Mouse (Mus musculus): Measurements from ENCODE around the gene Lrmda. TPM values are rescaled to one million over a fixed set of nuclear protein-coding genes. Genes with fewer than 3 reads are reported as not detected.

Lrmda gene
- total and polyA plus RNA-seq, 2 experiments from 2014 or later, result 0.18 TPM; not detected in 1

- no peak for TF ChIP-seq CTCF (IDR thresholded peaks at IDR 0.05; ENCODE audit: low read depth)
- H3K9ac ChIP-seq, result no peak overlapping the region
- ATAC-seq (no peak), DNase-seq (peak; percentile 18)
- 15% methylated on average over 16 of the region's 16 CpGs for WGBS
- H3K4me1 ChIP-seq (ENCODE audit: insufficient read depth), result 0 out of 2 replicates have a peak, but pooled peaks cover 3% of the 10 kb centered on the region
- no peak overlapping the region for H3K27ac ChIP-seq (ENCODE audit: low read depth, low read length)
- H3K27me3 ChIP-seq (ENCODE audit: insufficient read depth, low read length), result no peaks in the 10 kb centered on the region; the same call in none of the 2 replicates
- no peaks in the 10 kb centered on the region for H3K9me3 ChIP-seq (ENCODE audit: low read length)
- H3K36me3 ChIP-seq (ENCODE audit: insufficient read depth), result no peaks in the 10 kb centered on the region
- peak overlapping the region; percentile 30; the same call in 1 of the 2 replicates for H3K4me2 ChIP-seq (ENCODE audit: low read depth)
- no peak overlapping the region for H3K4me3 ChIP-seq (ENCODE audit: low read depth, low read length)
These were observed 54.7 kb downstream of the Lrmda start for GRCm38 (mm10) chr14:22074229-22074628.

- Histone ChIP-seq H3K4me2 (ENCODE audit: low read depth) (no peak overlapping the region), H3K36me3 (ENCODE audit: insufficient read depth) (no peaks in the 10 kb centered on the region), H3K27ac (ENCODE audit: low read depth, low read length) (no peak overlapping the region), H3K9me3 (ENCODE audit: low read length) (no peaks in the 10 kb centered on the region), H3K4me1 (ENCODE audit: insufficient read depth) (no peaks in the 10 kb centered on the region), H3K9ac (no peak overlapping the region), H3K27me3 (ENCODE audit: insufficient read depth, low read length) (no peaks in the 10 kb centered on the region; the same call in 1 of the 2 replicates), H3K4me3 (ENCODE audit: low read depth, low read length) (no peak overlapping the region)
- 0 out of 2 replicates have a peak, but pooled peaks have one; percentile 3 for TF ChIP-seq CTCF (IDR thresholded peaks at IDR 0.05; ENCODE audit: low read depth)
- DNase-seq (no peak), ATAC-seq (peak; percentile 12; the same call in 1 of the 2 replicates)
- WGBS, result 16% methylated on average over 3 of the region's 3 CpGs
These were observed 64.4 kb downstream of the Lrmda start for GRCm38 (mm10) chr14:22083931-22084330.

- no peak overlapping the region for H3K9ac ChIP-seq
- TF ChIP-seq CTCF (IDR thresholded peaks at IDR 0.05; ENCODE audit: low read depth), result no peak
- no peak for DNase-seq
- no peaks in the 10 kb centered on the region; the same call in 1 of the 2 replicates for H3K27me3 ChIP-seq (ENCODE audit: insufficient read depth, low read length)
- no peak overlapping the region for H3K27ac ChIP-seq (ENCODE audit: low read depth, low read length)
- H3K36me3 ChIP-seq (ENCODE audit: insufficient read depth), result no peaks in the 10 kb centered on the region
- no peaks in the 10 kb centered on the region for H3K4me1 ChIP-seq (ENCODE audit: insufficient read depth)
- no peak overlapping the region for H3K4me3 ChIP-seq (ENCODE audit: low read depth, low read length)
- H3K9me3 ChIP-seq (ENCODE audit: low read length), result no peaks in the 10 kb centered on the region
- no peak for ATAC-seq
- no peak overlapping the region for H3K4me2 ChIP-seq (ENCODE audit: low read depth)
- 89% methylated on average over 3 of the region's 3 CpGs for WGBS
These were observed 65.9 kb downstream of the Lrmda start for GRCm38 (mm10) chr14:22085411-22085810.

GRCm38 (mm10) chr14:22088604-22089003 is 69.1 kb downstream of the Lrmda start:
- no peaks in the 10 kb centered on the region for H3K36me3 ChIP-seq (ENCODE audit: insufficient read depth)
- no peaks in the 10 kb centered on the region for H3K4me1 ChIP-seq (ENCODE audit: insufficient read depth)
- WGBS, result 88% methylated on average over 2 of the region's 2 CpGs
- H3K9ac ChIP-seq, result no peak overlapping the region
- H3K4me3 ChIP-seq (ENCODE audit: low read depth, low read length), result no peak overlapping the region
- no peak for ATAC-seq
- no peak for TF ChIP-seq CTCF (IDR thresholded peaks at IDR 0.05; ENCODE audit: low read depth)
- H3K27me3 ChIP-seq (ENCODE audit: insufficient read depth, low read length), result no peaks in the 10 kb centered on the region
- no peak overlapping the region for H3K27ac ChIP-seq (ENCODE audit: low read depth, low read length)
- H3K4me2 ChIP-seq (ENCODE audit: low read depth), result no peak overlapping the region
- no peaks in the 10 kb centered on the region for H3K9me3 ChIP-seq (ENCODE audit: low read length)
- no peak for DNase-seq

- 83% methylated on average over 7 of the region's 7 CpGs for WGBS
- no peak for TF ChIP-seq CTCF (IDR thresholded peaks at IDR 0.05; ENCODE audit: low read depth)
- H3K36me3 ChIP-seq (ENCODE audit: insufficient read depth), result no peaks in the 10 kb centered on the region
- no peak overlapping the region for H3K27ac ChIP-seq (ENCODE audit: low read depth, low read length)
- no peak overlapping the region for H3K9ac ChIP-seq
- H3K4me3 ChIP-seq (ENCODE audit: low read depth, low read length), result no peak overlapping the region
- H3K27me3 ChIP-seq (ENCODE audit: insufficient read depth, low read length), result no peaks in the 10 kb centered on the region
- no peak for ATAC-seq
- no peaks in the 10 kb centered on the region for H3K9me3 ChIP-seq (ENCODE audit: low read length)
- no peak for DNase-seq
- no peak overlapping the region for H3K4me2 ChIP-seq (ENCODE audit: low read depth)
- H3K4me1 ChIP-seq (ENCODE audit: insufficient read depth), result no peaks in the 10 kb centered on the region
These were observed 69.8 kb downstream of the Lrmda start for GRCm38 (mm10) chr14:22089331-22089730.

- H3K4me2 ChIP-seq (ENCODE audit: low read depth), result no peak overlapping the region
- WGBS, result 40% methylated on average over 8 of the region's 8 CpGs
- H3K4me3 ChIP-seq (ENCODE audit: low read depth, low read length), result no peak overlapping the region
- no peak overlapping the region for H3K27ac ChIP-seq (ENCODE audit: low read depth, low read length)
- H3K4me1 ChIP-seq (ENCODE audit: insufficient read depth), result no peaks in the 10 kb centered on the region
- no peak for ATAC-seq
- no peaks in the 10 kb centered on the region for H3K9me3 ChIP-seq (ENCODE audit: low read length)
- no peaks in the 10 kb centered on the region for H3K27me3 ChIP-seq (ENCODE audit: insufficient read depth, low read length)
- H3K9ac ChIP-seq, result no peak overlapping the region
- no peak for DNase-seq
- TF ChIP-seq CTCF (IDR thresholded peaks at IDR 0.05; ENCODE audit: low read depth), result no peak
- H3K36me3 ChIP-seq (ENCODE audit: insufficient read depth), result no peaks in the 10 kb centered on the region
These were observed 70.5 kb downstream of the Lrmda start for GRCm38 (mm10) chr14:22089866-22090470.

- H3K9ac ChIP-seq, result no peak overlapping the region
- no peaks in the 10 kb centered on the region for H3K27me3 ChIP-seq (ENCODE audit: insufficient read depth, low read length)
- no peak overlapping the region for H3K27ac ChIP-seq (ENCODE audit: low read depth, low read length)
- no peak overlapping the region for H3K4me3 ChIP-seq (ENCODE audit: low read depth, low read length)
- no peak for ATAC-seq
- H3K4me2 ChIP-seq (ENCODE audit: low read depth), result no peak overlapping the region
- WGBS, result 48% methylated on average over 5 of the region's 5 CpGs
- no peak for TF ChIP-seq CTCF (IDR thresholded peaks at IDR 0.05; ENCODE audit: low read depth)
- no peak for DNase-seq
- no peaks in the 10 kb centered on the region for H3K36me3 ChIP-seq (ENCODE audit: insufficient read depth)
- H3K4me1 ChIP-seq (ENCODE audit: insufficient read depth), result no peaks in the 10 kb centered on the region
- H3K9me3 ChIP-seq (ENCODE audit: low read length), result no peaks in the 10 kb centered on the region
These were observed 71.3 kb downstream of the Lrmda start for GRCm38 (mm10) chr14:22090778-22091211.
